Mouse (Mus musculus) liver, embryonic 14.5 days (tissue): ENCODE measurements around the gene Ccm2l. TPM values are rescaled to one million over a fixed set of nuclear protein-coding genes. Genes with fewer than 3 reads are reported as not detected.

Experiments used
- ATAC-seq: fragments of 200-750 bp; cut with Nextera tagmentation; 2 replicates; pipeline ENCODE4 v1.8.0; 2017; ENCODE audit warnings: moderate number of reproducible peaks, mild to moderate bottlenecking, moderate library complexity; ENCODE audit not compliant: insufficient read depth
- DNase-seq, 3 experiments: peaks; one replicate each; pipeline ENCODE4 v3.0.0-alpha.2; 2012 to 2013; ENCODE audit warnings: low read depth in 3 of 3, low spot score in 3 of 3
- H3K27ac ChIP-seq: fragments of 300-500 bp; sonication (generic); 2 replicates; pipeline ENCODE4 v1.5.1; 2014; ENCODE audit warnings: moderate library complexity, mild to moderate bottlenecking, control low read depth, inconsistent platforms
- H3K27me3 ChIP-seq: fragments of 300-500 bp; sonication (generic); 2 replicates; pipeline ENCODE4 v1.6.1; 2014; ENCODE audit warnings: mild to moderate bottlenecking, low read length, moderate library complexity; ENCODE audit not compliant: control insufficient read depth, insufficient read depth
- H3K36me3 ChIP-seq: fragments of 300-500 bp; sonication (generic); replicated peaks from 2 replicates; pipeline ENCODE4 v1.6.1; 2014; ENCODE audit warnings: low read depth; ENCODE audit not compliant: control insufficient read depth, insufficient read depth
- H3K4me1 ChIP-seq, 2 experiments: fragments of 200-500 bp in 1 of 2; fragments of 300-500 bp in 1 of 2; sonication (generic) in 1 of 2; replicated peaks; 2 replicates each; pipeline ENCODE4 v1.6.1; 2012 to 2014; ENCODE audit warnings: antibody characterized with exemption in 1 of 2, inconsistent platforms in 1 of 2, low read length in 1 of 2; ENCODE audit not compliant: control insufficient read depth in 2 of 2, insufficient read depth in 2 of 2
- H3K4me2 ChIP-seq: fragments of 300-500 bp; sonication (generic); 2 replicates; pipeline ENCODE4 v1.6.1; 2014; ENCODE audit warnings: low read depth, mild to moderate bottlenecking, control low read depth, moderate library complexity
- H3K4me3 ChIP-seq, 2 experiments: fragments of 200-500 bp in 1 of 2; fragments of 300-500 bp in 1 of 2; sonication (generic) in 1 of 2; 2 replicates each; pipeline ENCODE4 v1.5.1; 2012 to 2014; ENCODE audit warnings: low read depth in 2 of 2, low read length in 2 of 2, mild to moderate bottlenecking in 2 of 2, control low read depth in 1 of 2, inconsistent platforms in 1 of 2, moderate library complexity in 1 of 2; ENCODE audit not compliant: insufficient read depth in 1 of 2
- H3K9ac ChIP-seq: fragments of 300-500 bp; sonication (generic); replicated peaks from 2 replicates; pipeline ENCODE4 v1.6.1; 2014; ENCODE audit warnings: mild to moderate bottlenecking, control low read depth, moderate library complexity
- H3K9me3 ChIP-seq: fragments of 300-500 bp; sonication (generic); 2 replicates; pipeline ENCODE4 v1.6.1; 2016; ENCODE audit warnings: low read length, mixed read lengths; ENCODE audit not compliant: control insufficient read depth
- CTCF ChIP-seq: IDR thresholded peaks from 2 replicates; pipeline ENCODE4 v1.5.1; 2016; ENCODE audit warnings: antibody characterized with exemption, low read depth, control low read depth
- EP300 ChIP-seq: IDR thresholded peaks from 2 replicates; pipeline ENCODE4 v1.6.1; 2016; ENCODE audit warnings: antibody characterized with exemption, low read depth
- WGBS: fragments of 180-500 bp; shearing (Covaris S2); extraction: QIAGEN DNeasy Blood & Tissue Kit; methylation state at CpG from one replicate; pipeline ENCODE4 v1.1.7; 2014; ENCODE audit not compliant: insufficient replicate concordance; 5-methylcytosine and 5-hydroxymethylcytosine counted together
- polyA plus RNA-seq, 2 experiments: library from polyadenylated mRNA; depleted of rRNA in 1 of 2; stranded (reverse) in 1 of 2; unstranded in 1 of 2; fragments of >200 nt; fragmentation: Nextera tagmentation in 1 of 2; extraction: Ambion mirVana in 1 of 2; gene quantifications; 2 replicates each; pipeline versions ENCODE4 v1.2.1 to v1.2.3; 2012 to 2014

Ccm2l gene
- polyA plus RNA-seq, 2 experiments: 0.81 to 2.2 TPM

DNA sequence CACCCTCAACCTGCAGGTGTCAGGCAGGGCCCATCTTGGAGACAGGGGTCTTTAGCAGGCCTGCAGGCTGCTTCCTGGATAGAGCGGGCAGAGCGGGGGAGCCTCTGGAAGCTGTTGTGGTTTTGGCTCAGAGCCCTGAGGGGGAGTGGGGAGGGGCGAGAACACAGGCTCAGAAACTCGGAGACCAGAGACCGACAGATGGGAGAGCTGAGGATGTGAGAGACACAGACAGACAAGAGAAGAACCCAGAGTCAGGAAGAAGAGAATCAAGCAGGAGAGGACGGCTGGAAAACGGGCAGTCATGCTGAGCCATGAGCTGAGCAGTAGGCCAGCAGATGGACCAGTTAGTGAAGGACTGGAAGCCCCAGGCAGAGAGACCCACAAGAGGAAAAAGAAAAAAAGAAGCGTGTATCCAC is 19.9 kb upstream of the Ccm2l start:
- no peak for ATAC-seq
- DNase-seq: no peak

GRCm38 (mm10) chr2:153047828-153048465 is 17.8 kb upstream of the Ccm2l start:
- H3K9ac ChIP-seq: no peak overlapping the region
- H3K9me3 ChIP-seq: no peaks in the 10 kb centered on the region
- no peak overlapping the region for H3K27ac ChIP-seq
- DNase-seq: peak in 2 of 3 experiments; percentile 10 to 11
- TF ChIP-seq EP300: no peak
- peak; percentile 77 for TF ChIP-seq CTCF
- H3K4me2 ChIP-seq: no peak overlapping the region
- WGBS: 36% methylated on average over 17 of the region's 17 CpGs
- no peaks in the 10 kb centered on the region for H3K36me3 ChIP-seq
- no peaks in the 10 kb centered on the region for H3K4me1 ChIP-seq
- no peak for ATAC-seq
- no peak overlapping the region for H3K4me3 ChIP-seq
- no peaks in the 10 kb centered on the region; the same call in 1 of the 2 replicates for H3K27me3 ChIP-seq

More for the DNA sequence above, 19.9 kb upstream of the Ccm2l start:
- Histone ChIP-seq H3K9ac (no peak overlapping the region; the same call in 1 of the 2 replicates), H3K27ac (no peak overlapping the region), H3K4me1 (no peaks in the 10 kb centered on the region), H3K4me2 (no peak overlapping the region), H3K9me3 (no peaks in the 10 kb centered on the region), H3K36me3 (no peaks in the 10 kb centered on the region), H3K4me3 (no peak overlapping the region), H3K27me3 (no peaks in the 10 kb centered on the region)
- WGBS: 19% methylated on average over 8 of the region's 8 CpGs
- TF ChIP-seq CTCF (no peak), EP300 (no peak)

GRCm38 (mm10) chr2:153049288-153049996 is 16.3 kb upstream of the Ccm2l start:
- Histone ChIP-seq H3K9ac (no peak overlapping the region), H3K4me2 (no peak overlapping the region), H3K4me3 (no peak overlapping the region), H3K36me3 (no peaks in the 10 kb centered on the region), H3K9me3 (no peaks in the 10 kb centered on the region), H3K4me1 (no peaks in the 10 kb centered on the region), H3K27ac (no peak overlapping the region), H3K27me3 (no peaks in the 10 kb centered on the region; the same call in none of the 2 replicates)
- no peak for TF ChIP-seq EP300
- TF ChIP-seq CTCF: no peak
- ATAC-seq (no peak), DNase-seq (no peak)
- WGBS: 49% methylated on average over 9 of the region's 9 CpGs

DNA sequence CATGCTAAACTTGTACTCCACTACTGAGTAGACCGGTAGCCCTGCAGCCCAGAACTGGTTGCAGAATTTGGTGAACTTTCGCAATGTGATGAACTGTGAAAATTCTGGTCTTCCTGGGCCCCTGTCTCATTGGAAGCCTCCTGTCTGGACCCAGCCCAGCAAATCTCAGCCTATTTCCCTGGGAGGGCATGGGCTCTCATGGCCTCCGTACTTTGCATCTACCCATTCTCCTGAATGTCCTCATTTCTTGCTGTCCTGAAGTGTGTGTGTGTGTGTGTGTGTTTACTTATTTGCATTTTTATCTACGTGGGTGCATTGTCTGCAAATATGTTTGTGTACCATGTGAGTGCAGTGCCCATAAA is 15.8 kb upstream of the Ccm2l start:
- Histone ChIP-seq H3K4me3 (no peak overlapping the region), H3K27ac (no peak overlapping the region), H3K9me3 (no peaks in the 10 kb centered on the region), H3K36me3 (no peaks in the 10 kb centered on the region), H3K9ac (no peak overlapping the region), H3K27me3 (no peaks in the 10 kb centered on the region; the same call in none of the 2 replicates), H3K4me1 (no peaks in the 10 kb centered on the region), H3K4me2 (no peak overlapping the region)
- DNase-seq (no peak), ATAC-seq (no peak)
- WGBS: 71% methylated on average over 4 of the region's 4 CpGs
- no peak for TF ChIP-seq CTCF
- no peak for TF ChIP-seq EP300

GRCm38 (mm10) chr2:153051095-153051494 is 14.7 kb upstream of the Ccm2l start:
- WGBS: 63% methylated on average over 6 of the region's 6 CpGs
- no peak overlapping the region for H3K4me3 ChIP-seq
- no peaks in the 10 kb centered on the region for H3K4me1 ChIP-seq
- no peak for DNase-seq
- no peak overlapping the region for H3K9ac ChIP-seq
- H3K9me3 ChIP-seq: no peaks in the 10 kb centered on the region
- no peak for ATAC-seq
- TF ChIP-seq EP300 (no peak), CTCF (no peak)
- H3K4me2 ChIP-seq: no peak overlapping the region
- no peaks in the 10 kb centered on the region for H3K36me3 ChIP-seq
- no peak overlapping the region for H3K27ac ChIP-seq
- no peaks in the 10 kb centered on the region; the same call in none of the 2 replicates for H3K27me3 ChIP-seq
